Mouse (Mus musculus) cortical plate, adult 2 months (tissue): ENCODE results near the gene Trp53rka.

Experiments used
- CTCF ChIP-seq: fragments of 200-500 bp; IDR thresholded peaks from 2 replicates; pipeline ENCODE4 v1.5.1; 2011; ENCODE audit warnings: mild to moderate bottlenecking, control low read depth, low read length; ENCODE audit not compliant: insufficient read depth; ENCODE audit errors: extremely low read depth
- POLR2A ChIP-seq: fragments of 200-500 bp; IDR thresholded peaks from 2 replicates; pipeline ENCODE4 v1.6.1; 2011; ENCODE audit warnings: mild to moderate bottlenecking, low read length, control low read depth; ENCODE audit not compliant: insufficient read depth; ENCODE audit errors: extremely low read depth

GRCm38 (mm10) chr2:165497706-165498275 is 4.7 kb upstream of the Trp53rka start:
- TF ChIP-seq CTCF (no peak), POLR2A (no peak)
